Mouse (Mus musculus): ENCODE results near the gene Nebl. TPM values are rescaled to one million over a fixed set of nuclear protein-coding genes. Genes with fewer than 3 reads are reported as not detected.

The Nebl gene
- polyA plus RNA-seq, 1 experiment from 2014 or later = 2.7 TPM

- DNase-seq (ENCODE audit: low spot score, missing footprints) (peak; percentile 95), ATAC-seq (ENCODE audit: low FRiP score) (peak; percentile 73)
- Histone ChIP-seq H3K4me3 (ENCODE audit: low read depth, low read length) (no peak overlapping the region), H3K36me3 (ENCODE audit: control insufficient read depth, insufficient read depth, low read length) (no peaks in the 10 kb centered on the region), H3K9ac (ENCODE audit: low read length) (no peak overlapping the region), H3K9me3 (ENCODE audit: control insufficient read depth, low read length) (no peaks in the 10 kb centered on the region), H3K4me1 (ENCODE audit: control insufficient read depth, insufficient read depth, low read length) (no peaks in the 10 kb centered on the region), H3K27me3 (ENCODE audit: control insufficient read depth, insufficient read depth, low read length) (no peaks in the 10 kb centered on the region), H3K4me2 (no peak overlapping the region), H3K27ac (ENCODE audit: low read depth, low read length) (no peak overlapping the region)
- WGBS = 14% methylated on average over 1 of the region's 1 CpGs
Observed at GRCm38 (mm10) chr2:17422967-17423366, 308.3 kb downstream of the Nebl start.

- H3K27ac ChIP-seq (ENCODE audit: low read depth, low read length) = no peak overlapping the region
- DNase-seq (ENCODE audit: low spot score, missing footprints) (peak; percentile 81), ATAC-seq (ENCODE audit: low FRiP score) (no peak)
- H3K27me3 ChIP-seq (ENCODE audit: control insufficient read depth, insufficient read depth, low read length) = no peaks in the 10 kb centered on the region
- H3K9me3 ChIP-seq (ENCODE audit: control insufficient read depth, low read length) = no peaks in the 10 kb centered on the region
- no peak overlapping the region for H3K9ac ChIP-seq (ENCODE audit: low read length)
- no peak overlapping the region for H3K4me3 ChIP-seq (ENCODE audit: low read depth, low read length)
- H3K4me1 ChIP-seq (ENCODE audit: control insufficient read depth, insufficient read depth, low read length) = no peaks in the 10 kb centered on the region
- H3K36me3 ChIP-seq (ENCODE audit: control insufficient read depth, insufficient read depth, low read length) = no peaks in the 10 kb centered on the region
- H3K4me2 ChIP-seq = no peak overlapping the region
- 29% methylated on average over 4 of the region's 4 CpGs for WGBS
Observed at GRCm38 (mm10) chr2:17415347-17415746, 315.9 kb downstream of the Nebl start.

- Histone ChIP-seq H3K9me3 (ENCODE audit: control insufficient read depth, low read length) (no peaks in the 10 kb centered on the region), H3K4me3 (ENCODE audit: low read depth, low read length) (no peak overlapping the region), H3K4me1 (ENCODE audit: control insufficient read depth, insufficient read depth, low read length) (no peaks in the 10 kb centered on the region), H3K27ac (ENCODE audit: low read depth, low read length) (no peak overlapping the region), H3K27me3 (ENCODE audit: control insufficient read depth, insufficient read depth, low read length) (no peaks in the 10 kb centered on the region), H3K9ac (ENCODE audit: low read length) (no peak overlapping the region), H3K36me3 (ENCODE audit: control insufficient read depth, insufficient read depth, low read length) (no peaks in the 10 kb centered on the region), H3K4me2 (no peak overlapping the region)
- ATAC-seq (ENCODE audit: low FRiP score) = no peak
- WGBS = 77% methylated on average over 2 of the region's 2 CpGs
- DNase-seq (ENCODE audit: low spot score, missing footprints) = no peak
Observed at GRCm38 (mm10) chr2:17414324-17414723, 316.9 kb downstream of the Nebl start.

GRCm38 (mm10) chr2:17413496-17414268, 317.6 kb downstream of the Nebl start:
- Histone ChIP-seq H3K4me2 (no peak overlapping the region), H3K27ac (ENCODE audit: low read depth, low read length) (no peak overlapping the region), H3K4me1 (ENCODE audit: control insufficient read depth, insufficient read depth, low read length) (no peaks in the 10 kb centered on the region), H3K36me3 (ENCODE audit: control insufficient read depth, insufficient read depth, low read length) (no peaks in the 10 kb centered on the region), H3K4me3 (ENCODE audit: low read depth, low read length) (no peak overlapping the region), H3K9ac (ENCODE audit: low read length) (no peak overlapping the region), H3K9me3 (ENCODE audit: control insufficient read depth, low read length) (no peaks in the 10 kb centered on the region), H3K27me3 (ENCODE audit: control insufficient read depth, insufficient read depth, low read length) (no peaks in the 10 kb centered on the region)
- WGBS = 76% methylated on average over 8 of the region's 8 CpGs
- ATAC-seq (ENCODE audit: low FRiP score) (no peak), DNase-seq (ENCODE audit: low spot score, missing footprints) (no peak)

- WGBS = 80% methylated on average over 5 of the region's 5 CpGs
- ATAC-seq (ENCODE audit: low FRiP score) = no peak
- H3K9ac ChIP-seq (ENCODE audit: low read length) = no peak overlapping the region
- H3K4me1 ChIP-seq (ENCODE audit: control insufficient read depth, insufficient read depth, low read length) = no peaks in the 10 kb centered on the region
- DNase-seq (ENCODE audit: low spot score, missing footprints) = no peak
- no peak overlapping the region for H3K4me3 ChIP-seq (ENCODE audit: low read depth, low read length)
- H3K9me3 ChIP-seq (ENCODE audit: control insufficient read depth, low read length) = no peaks in the 10 kb centered on the region
- no peaks in the 10 kb centered on the region for H3K36me3 ChIP-seq (ENCODE audit: control insufficient read depth, insufficient read depth, low read length)
- no peaks in the 10 kb centered on the region for H3K27me3 ChIP-seq (ENCODE audit: control insufficient read depth, insufficient read depth, low read length)
- no peak overlapping the region for H3K27ac ChIP-seq (ENCODE audit: low read depth, low read length)
- no peak overlapping the region for H3K4me2 ChIP-seq
Observed at GRCm38 (mm10) chr2:17409276-17409675, 322.0 kb downstream of the Nebl start.

- H3K9ac ChIP-seq (ENCODE audit: low read length) = no peak overlapping the region
- DNase-seq (ENCODE audit: low spot score, missing footprints) = no peak
- H3K9me3 ChIP-seq (ENCODE audit: control insufficient read depth, low read length) = no peaks in the 10 kb centered on the region
- H3K4me2 ChIP-seq = no peak overlapping the region
- no peaks in the 10 kb centered on the region for H3K36me3 ChIP-seq (ENCODE audit: control insufficient read depth, insufficient read depth, low read length)
- 80% methylated on average over 3 of the region's 4 CpGs for WGBS
- no peak overlapping the region for H3K27ac ChIP-seq (ENCODE audit: low read depth, low read length)
- H3K27me3 ChIP-seq (ENCODE audit: control insufficient read depth, insufficient read depth, low read length) = no peaks in the 10 kb centered on the region
- H3K4me1 ChIP-seq (ENCODE audit: control insufficient read depth, insufficient read depth, low read length) = no peaks in the 10 kb centered on the region
- H3K4me3 ChIP-seq (ENCODE audit: low read depth, low read length) = no peak overlapping the region
- no peak for ATAC-seq (ENCODE audit: low FRiP score)
Observed at GRCm38 (mm10) chr2:17405899-17406531, 325.2 kb downstream of the Nebl start.

GRCm38 (mm10) chr2:17402511-17402910, 328.8 kb downstream of the Nebl start:
- no peak overlapping the region for H3K4me3 ChIP-seq (ENCODE audit: low read depth, low read length)
- no peaks in the 10 kb centered on the region for H3K36me3 ChIP-seq (ENCODE audit: control insufficient read depth, insufficient read depth, low read length)
- no peak for DNase-seq (ENCODE audit: low spot score, missing footprints)
- WGBS = 74% methylated on average over 4 of the region's 4 CpGs
- no peaks in the 10 kb centered on the region for H3K9me3 ChIP-seq (ENCODE audit: control insufficient read depth, low read length)
- H3K9ac ChIP-seq (ENCODE audit: low read length) = no peak overlapping the region
- H3K27ac ChIP-seq (ENCODE audit: low read depth, low read length) = no peak overlapping the region
- H3K27me3 ChIP-seq (ENCODE audit: control insufficient read depth, insufficient read depth, low read length) = no peaks in the 10 kb centered on the region
- no peaks in the 10 kb centered on the region for H3K4me1 ChIP-seq (ENCODE audit: control insufficient read depth, insufficient read depth, low read length)
- H3K4me2 ChIP-seq = no peak overlapping the region
- ATAC-seq (ENCODE audit: low FRiP score) = no peak

- no peak overlapping the region for H3K27ac ChIP-seq (ENCODE audit: low read depth, low read length)
- no peak overlapping the region for H3K4me3 ChIP-seq (ENCODE audit: low read depth, low read length)
- no peaks in the 10 kb centered on the region for H3K36me3 ChIP-seq (ENCODE audit: control insufficient read depth, insufficient read depth, low read length)
- DNase-seq (ENCODE audit: low spot score, missing footprints) = no peak
- H3K27me3 ChIP-seq (ENCODE audit: control insufficient read depth, insufficient read depth, low read length) = no peaks in the 10 kb centered on the region
- 81% methylated on average over 5 of the region's 5 CpGs for WGBS
- H3K4me2 ChIP-seq = no peak overlapping the region
- no peaks in the 10 kb centered on the region for H3K9me3 ChIP-seq (ENCODE audit: control insufficient read depth, low read length)
- no peak for ATAC-seq (ENCODE audit: low FRiP score)
- no peaks in the 10 kb centered on the region for H3K4me1 ChIP-seq (ENCODE audit: control insufficient read depth, insufficient read depth, low read length)
- no peak overlapping the region for H3K9ac ChIP-seq (ENCODE audit: low read length)
Observed at GRCm38 (mm10) chr2:17396235-17396634, 335.0 kb downstream of the Nebl start.

- Histone ChIP-seq H3K4me1 (ENCODE audit: control insufficient read depth, insufficient read depth, low read length) (no peaks in the 10 kb centered on the region), H3K4me2 (no peak overlapping the region), H3K9me3 (ENCODE audit: control insufficient read depth, low read length) (no peaks in the 10 kb centered on the region), H3K27me3 (ENCODE audit: control insufficient read depth, insufficient read depth, low read length) (no peaks in the 10 kb centered on the region), H3K36me3 (ENCODE audit: control insufficient read depth, insufficient read depth, low read length) (no peaks in the 10 kb centered on the region), H3K4me3 (ENCODE audit: low read depth, low read length) (no peak overlapping the region), H3K9ac (ENCODE audit: low read length) (no peak overlapping the region), H3K27ac (ENCODE audit: low read depth, low read length) (no peak overlapping the region)
- ATAC-seq (ENCODE audit: low FRiP score) = no peak
- WGBS = 90% methylated on average over 5 of the region's 5 CpGs
- DNase-seq (ENCODE audit: low spot score, missing footprints) = no peak
Observed at GRCm38 (mm10) chr2:17391389-17391788, 339.9 kb downstream of the Nebl start.
